Mouse (Mus musculus) stomach, postnatal 0 days (tissue): ENCODE results near the gene Mamdc4. TPM values are rescaled to one million over a fixed set of nuclear protein-coding genes. Genes with fewer than 3 reads are reported as not detected.

Source experiments
- ATAC-seq: fragments of 200-750 bp; cut with Nextera tagmentation; 2 replicates; pipeline ENCODE4 v1.8.0; 2017; ENCODE audit not compliant: low FRiP score, low TSS enrichment
- DNase-seq: peaks from one replicate; pipeline ENCODE4 v3.0.0-alpha.2; 2016; ENCODE audit warnings: low spot score
- H3K27ac ChIP-seq: fragments of 300-500 bp; sonication (generic); replicated peaks from 2 replicates; pipeline ENCODE4 v1.5.1; 2014; ENCODE audit warnings: mild to moderate bottlenecking, control low read depth
- H3K27me3 ChIP-seq: fragments of 300-500 bp; sonication (generic); 2 replicates; pipeline ENCODE4 v1.6.1; 2014; ENCODE audit warnings: low read length; ENCODE audit not compliant: control insufficient read depth, insufficient read depth
- H3K36me3 ChIP-seq: fragments of 300-500 bp; sonication (generic); 2 replicates; pipeline ENCODE4 v1.6.1; 2014; ENCODE audit warnings: low read length, mixed read lengths; ENCODE audit not compliant: control insufficient read depth, insufficient read depth
- H3K4me1 ChIP-seq: fragments of 300-500 bp; sonication (generic); replicated peaks from 2 replicates; pipeline ENCODE4 v1.6.1; 2014; ENCODE audit warnings: antibody characterized with exemption; ENCODE audit not compliant: control insufficient read depth, insufficient read depth
- H3K4me2 ChIP-seq: fragments of 300-500 bp; sonication (generic); replicated peaks from 2 replicates; pipeline ENCODE4 v1.6.1; 2014; ENCODE audit warnings: low read depth, mild to moderate bottlenecking, control low read depth, moderate library complexity
- H3K4me3 ChIP-seq: fragments of 300-500 bp; sonication (generic); 2 replicates; pipeline ENCODE4 v1.5.1; 2014; ENCODE audit warnings: low read depth, low read length, control low read depth
- H3K9ac ChIP-seq: fragments of 300-500 bp; sonication (generic); 2 replicates; pipeline ENCODE4 v1.6.1; 2014; ENCODE audit warnings: mild to moderate bottlenecking, low read length, control low read depth, mixed read lengths
- H3K9me3 ChIP-seq: fragments of 300-500 bp; sonication (generic); 2 replicates; pipeline ENCODE4 v1.6.1; 2016; ENCODE audit warnings: low read length; ENCODE audit not compliant: control insufficient read depth
- CTCF ChIP-seq: IDR thresholded peaks from 2 replicates; pipeline ENCODE4 v1.5.1; 2016; ENCODE audit warnings: antibody characterized with exemption, low read depth, mild to moderate bottlenecking, moderate library complexity
- EP300 ChIP-seq: optimal IDR thresholded peaks from 2 replicates; pipeline ENCODE3; 2016; ENCODE audit warnings: antibody characterized with exemption
- WGBS: fragments of 180-500 bp; shearing (Covaris S2); extraction: QIAGEN DNeasy Blood & Tissue Kit; methylation state at CpG from one replicate; pipeline ENCODE4 v1.1.7; 2014; 5-methylcytosine and 5-hydroxymethylcytosine counted together
- polyA plus RNA-seq: library from polyadenylated mRNA; unstranded; fragments of >200 nt; fragmentation: Nextera tagmentation; extraction: Ambion mirVana; gene quantifications from 2 replicates; pipeline ENCODE4 v1.2.1, GENCODE M21; 2015

Gene Mamdc4
- polyA plus RNA-seq, 1 experiment from 2014 or later, result 0.55 TPM

GRCm38 (mm10) chr2:25584152-25584551 is 9.5 kb upstream of the Mamdc4 start:
- peaks cover 7% of the 10 kb centered on the region for H3K36me3 ChIP-seq
- no peak overlapping the region for H3K27ac ChIP-seq
- H3K27me3 ChIP-seq, result peaks cover 9% of the 10 kb centered on the region
- WGBS, result 82% methylated on average over 3 of the region's 3 CpGs
- no peaks in the 10 kb centered on the region for H3K9me3 ChIP-seq
- no peak overlapping the region for H3K4me2 ChIP-seq
- H3K4me3 ChIP-seq, result no peak overlapping the region
- DNase-seq (no peak), ATAC-seq (no peak)
- TF ChIP-seq CTCF (no peak), EP300 (no peak)
- H3K9ac ChIP-seq, result no peak overlapping the region
- peaks cover 8% of the 10 kb centered on the region; the same call in 1 of the 2 replicates for H3K4me1 ChIP-seq

GRCm38 (mm10) chr2:25583571-25583970 is 8.9 kb upstream of the Mamdc4 start:
- no peak overlapping the region for H3K4me2 ChIP-seq
- H3K4me1 ChIP-seq, result peaks cover 8% of the 10 kb centered on the region; the same call in 1 of the 2 replicates
- H3K27ac ChIP-seq, result no peak overlapping the region
- peaks cover 7% of the 10 kb centered on the region for H3K36me3 ChIP-seq
- 44% methylated on average over 3 of the region's 4 CpGs for WGBS
- no peaks in the 10 kb centered on the region for H3K9me3 ChIP-seq
- peaks cover 15% of the 10 kb centered on the region for H3K27me3 ChIP-seq
- ATAC-seq (no peak), DNase-seq (no peak)
- H3K9ac ChIP-seq, result no peak overlapping the region
- TF ChIP-seq CTCF (no peak), EP300 (no peak)
- H3K4me3 ChIP-seq, result no peak overlapping the region

DNA sequence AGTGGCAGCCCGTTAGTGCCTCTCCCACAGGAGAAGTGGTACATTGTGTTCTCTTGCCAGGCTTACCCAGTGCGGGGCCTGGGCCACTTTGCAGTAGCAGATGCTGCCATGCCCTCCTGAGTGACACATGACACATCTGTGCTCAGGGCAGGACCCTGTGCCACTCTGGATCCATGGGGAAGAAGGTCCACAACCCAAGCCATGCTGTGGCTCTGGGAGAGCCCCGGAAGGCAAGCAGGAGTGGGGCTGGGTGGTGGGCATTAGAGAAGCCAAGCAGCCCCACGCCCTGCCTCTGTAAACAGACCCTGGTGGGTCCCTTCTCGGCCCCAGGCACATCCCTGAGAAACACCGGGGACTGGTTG is 8.5 kb upstream of the Mamdc4 start:
- 67% methylated on average over 6 of the region's 6 CpGs for WGBS
- peaks cover 8% of the 10 kb centered on the region; the same call in 1 of the 2 replicates for H3K4me1 ChIP-seq
- TF ChIP-seq EP300 (no peak), CTCF (no peak)

GRCm38 (mm10) chr2:25582466-25583119 is 7.9 kb upstream of the Mamdc4 start:
- peaks cover 8% of the 10 kb centered on the region; the same call in 1 of the 2 replicates for H3K4me1 ChIP-seq

More for the DNA sequence above, 8.5 kb upstream of the Mamdc4 start:
- no peak overlapping the region for H3K9ac ChIP-seq
- DNase-seq (no peak), ATAC-seq (no peak)
- H3K27ac ChIP-seq, result no peak overlapping the region
- no peak overlapping the region for H3K4me2 ChIP-seq
- H3K36me3 ChIP-seq, result peaks cover 7% of the 10 kb centered on the region
- peaks cover 15% of the 10 kb centered on the region for H3K27me3 ChIP-seq
- no peaks in the 10 kb centered on the region for H3K9me3 ChIP-seq
- H3K4me3 ChIP-seq, result no peak overlapping the region

DNA sequence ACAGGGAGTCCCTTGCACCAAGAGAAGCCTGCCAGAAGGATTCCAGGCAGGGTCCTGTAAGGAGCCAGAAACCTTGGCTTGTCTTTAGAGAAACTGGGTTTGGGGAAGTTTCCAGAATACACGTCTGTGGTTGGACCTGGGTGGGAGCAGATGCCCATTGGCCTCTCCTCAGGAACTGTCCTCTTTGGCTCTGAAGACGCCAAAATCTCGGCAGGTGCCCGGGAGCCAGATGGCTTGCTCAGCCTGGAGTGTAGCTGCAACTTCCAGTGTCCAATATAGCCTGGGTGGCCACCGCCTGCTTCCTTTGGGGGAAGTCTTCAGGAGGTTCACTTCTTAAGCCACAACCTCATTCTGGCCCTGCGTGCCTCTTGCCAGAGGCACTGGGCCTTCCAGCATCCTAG is 7.3 kb upstream of the Mamdc4 start:
- no peak for TF ChIP-seq CTCF
- no peak for TF ChIP-seq EP300
- Histone ChIP-seq H3K27ac (no peak overlapping the region), H3K27me3 (peaks cover 20% of the 10 kb centered on the region), H3K9me3 (no peaks in the 10 kb centered on the region), H3K9ac (peak overlapping the region; percentile 38; the same call in 1 of the 2 replicates), H3K36me3 (peaks cover 7% of the 10 kb centered on the region), H3K4me3 (peak overlapping the region; percentile 32; the same call in 1 of the 2 replicates), H3K4me1 (peaks cover 8% of the 10 kb centered on the region; the same call in 1 of the 2 replicates), H3K4me2 (peak overlapping the region; percentile 67)
- 26% methylated on average over 6 of the region's 6 CpGs for WGBS
- ATAC-seq (no peak), DNase-seq (no peak)

More at GRCm38 (mm10) chr2:25582466-25583119, 7.9 kb upstream of the Mamdc4 start:
- no peak overlapping the region for H3K27ac ChIP-seq
- peak; percentile 46 for DNase-seq
- H3K27me3 ChIP-seq, result peaks cover 19% of the 10 kb centered on the region
- H3K9ac ChIP-seq, result 0 out of 2 replicates have a peak overlapping the region, but pooled peaks have one; percentile 38
- ATAC-seq, result 0 out of 2 replicates have a peak, but pooled peaks have one; percentile 9
- TF ChIP-seq EP300, result no peak
- 0 out of 2 replicates have a peak, but pooled peaks have one; percentile 3 for TF ChIP-seq CTCF
- peaks cover 7% of the 10 kb centered on the region for H3K36me3 ChIP-seq
- no peak overlapping the region for H3K4me3 ChIP-seq
- no peak overlapping the region for H3K4me2 ChIP-seq
- 45% methylated on average over 12 of the region's 12 CpGs for WGBS
- no peaks in the 10 kb centered on the region for H3K9me3 ChIP-seq

- ATAC-seq (peak; percentile 61), DNase-seq (peak; percentile 69)
These were observed 6.7 kb upstream of the Mamdc4 start, which contains the start of gene Ajm1 for GRCm38 (mm10) chr2:25581294-25581864. Gene Ajm1, minus strand, starts transcription at chr2:25581757.

More at GRCm38 (mm10) chr2:25581294-25581864, 6.7 kb upstream of the Mamdc4 start, which contains the start of gene Ajm1:
- peak within 1 kb of the TSS; percentile 38; the same call in 1 of the 2 replicates for H3K9ac ChIP-seq
- peaks cover 7% of the 10 kb centered on the region for H3K36me3 ChIP-seq
- peaks cover 26% of the 10 kb centered on the region for H3K27me3 ChIP-seq
- no peak for TF ChIP-seq EP300
- TF ChIP-seq CTCF, result peak; percentile 92
- H3K9me3 ChIP-seq, result no peaks in the 10 kb centered on the region
- H3K4me1 ChIP-seq, result peaks cover 8% of the 10 kb centered on the region; the same call in 1 of the 2 replicates
- WGBS, result 5% methylated on average over 19 of the region's 19 CpGs
- H3K4me3 ChIP-seq, result peak within 1 kb of the TSS; percentile 32
- peak within 1 kb of the TSS; percentile 67 for H3K4me2 ChIP-seq
- no peak within 1 kb of the TSS for H3K27ac ChIP-seq
